Mouse (Mus musculus): ENCODE results near the gene Npdc1. TPM values are rescaled to one million over a fixed set of nuclear protein-coding genes. Genes with fewer than 3 reads are reported as not detected.

Gene Npdc1
- polyA plus RNA-seq, 1 experiment from 2014 or later: 155 TPM

GRCm38 (mm10) chr2:25371764-25372643 is 27.1 kb upstream of the Npdc1 start, which contains the start of gene Sapcd2:
TSS of gene Sapcd2 (plus strand) at chr2:25372321.
- Histone ChIP-seq H3K27me3 (ENCODE audit: insufficient read depth, poor library complexity, severe bottlenecking) (peaks cover 6% of the 10 kb centered on the region), H3K36me3 (peaks cover 29% of the 10 kb centered on the region), H3K4me3 (peak within 1 kb of the TSS; percentile 91), H3K9me3 (no peaks in the 10 kb centered on the region), H3K4me1 (replicated peaks) (peaks cover 37% of the 10 kb centered on the region), H3K27ac (peak within 1 kb of the TSS; percentile 94)
- peak; percentile 92 for DNase-seq (ENCODE audit: low spot score)
- WGBS: under 1% methylated on average over 65 of the region's 65 CpGs

- Histone ChIP-seq H3K27me3 (ENCODE audit: insufficient read depth, poor library complexity, severe bottlenecking) (peaks cover 6% of the 10 kb centered on the region), H3K9me3 (no peaks in the 10 kb centered on the region), H3K36me3 (peaks cover 37% of the 10 kb centered on the region), H3K27ac (peak overlapping the region; percentile 94), H3K4me1 (replicated peaks) (peaks cover 37% of the 10 kb centered on the region), H3K4me3 (peak overlapping the region; percentile 91)
- DNase-seq (ENCODE audit: low spot score): no peak
- WGBS: 2% methylated on average over 42 of the region's 42 CpGs
Measured at GRCm38 (mm10) chr2:25372644-25373391, 26.3 kb upstream of the Npdc1 start.

GRCm38 (mm10) chr2:25373431-25373830 is 25.7 kb upstream of the Npdc1 start:
- peak overlapping the region; percentile 91 for H3K4me3 ChIP-seq
- peaks cover 37% of the 10 kb centered on the region for H3K4me1 ChIP-seq (replicated peaks)
- DNase-seq (ENCODE audit: low spot score): no peak
- no peaks in the 10 kb centered on the region for H3K9me3 ChIP-seq
- 44% methylated on average over 2 of the region's 2 CpGs for WGBS
- H3K27me3 ChIP-seq (ENCODE audit: insufficient read depth, poor library complexity, severe bottlenecking): peaks cover 6% of the 10 kb centered on the region
- peaks cover 43% of the 10 kb centered on the region for H3K36me3 ChIP-seq
- peak overlapping the region; percentile 94; the same call in 1 of the 2 replicates for H3K27ac ChIP-seq

- Histone ChIP-seq H3K9me3 (no peaks in the 10 kb centered on the region), H3K4me1 (replicated peaks) (peaks cover 32% of the 10 kb centered on the region), H3K36me3 (peaks cover 49% of the 10 kb centered on the region), H3K27me3 (ENCODE audit: insufficient read depth, poor library complexity, severe bottlenecking) (no peaks in the 10 kb centered on the region), H3K4me3 (no peak overlapping the region), H3K27ac (no peak overlapping the region)
- DNase-seq (ENCODE audit: low spot score): peak; percentile 37
- 54% methylated on average over 4 of the region's 4 CpGs for WGBS
Measured at GRCm38 (mm10) chr2:25376589-25376988, 22.6 kb upstream of the Npdc1 start.

- no peak for DNase-seq (ENCODE audit: low spot score)
- 81% methylated on average over 5 of the region's 5 CpGs for WGBS
- H3K4me3 ChIP-seq: no peak overlapping the region
- no peaks in the 10 kb centered on the region for H3K9me3 ChIP-seq
- H3K27ac ChIP-seq: no peak overlapping the region
- no peaks in the 10 kb centered on the region for H3K4me1 ChIP-seq (replicated peaks)
- no peaks in the 10 kb centered on the region for H3K36me3 ChIP-seq
- H3K27me3 ChIP-seq (ENCODE audit: insufficient read depth, poor library complexity, severe bottlenecking): no peaks in the 10 kb centered on the region
Measured at GRCm38 (mm10) chr2:25384492-25384891, 14.7 kb upstream of the Npdc1 start.

GRCm38 (mm10) chr2:25391266-25391665 is 7.9 kb upstream of the Npdc1 start:
- 72% methylated on average over 5 of the region's 5 CpGs for WGBS
- H3K36me3 ChIP-seq: no peaks in the 10 kb centered on the region
- no peak for DNase-seq (ENCODE audit: low spot score)
- H3K4me3 ChIP-seq: no peak overlapping the region
- H3K27me3 ChIP-seq (ENCODE audit: insufficient read depth, poor library complexity, severe bottlenecking): peaks cover 25% of the 10 kb centered on the region
- no peaks in the 10 kb centered on the region for H3K9me3 ChIP-seq
- H3K4me1 ChIP-seq (replicated peaks): peaks cover 20% of the 10 kb centered on the region
- H3K27ac ChIP-seq: no peak overlapping the region

GRCm38 (mm10) chr2:25394281-25395221 is 4.6 kb upstream of the Npdc1 start:
- peaks cover 58% of the 10 kb centered on the region for H3K27me3 ChIP-seq (ENCODE audit: insufficient read depth, poor library complexity, severe bottlenecking)
- H3K4me1 ChIP-seq (replicated peaks): peaks cover 28% of the 10 kb centered on the region
- no peak overlapping the region for H3K4me3 ChIP-seq

GRCm38 (mm10) chr2:25395721-25396596 is 3.2 kb upstream of the Npdc1 start, which contains the start of gene Entpd2:
TSS of gene Entpd2 (plus strand) at chr2:25395874.
- peak; percentile 41 for DNase-seq (ENCODE audit: low spot score)
- H3K9me3 ChIP-seq: no peaks in the 10 kb centered on the region
- H3K36me3 ChIP-seq: no peaks in the 10 kb centered on the region
- WGBS: under 1% methylated on average over 57 of the region's 57 CpGs
- peaks cover 34% of the 10 kb centered on the region for H3K4me1 ChIP-seq (replicated peaks)
- H3K27me3 ChIP-seq (ENCODE audit: insufficient read depth, poor library complexity, severe bottlenecking): peaks cover 72% of the 10 kb centered on the region
- H3K27ac ChIP-seq: no peak within 1 kb of the TSS
- peak within 1 kb of the TSS; percentile 53 for H3K4me3 ChIP-seq

More at GRCm38 (mm10) chr2:25394281-25395221, 4.6 kb upstream of the Npdc1 start:
- H3K36me3 ChIP-seq: no peaks in the 10 kb centered on the region
- DNase-seq (ENCODE audit: low spot score): no peak
- no peaks in the 10 kb centered on the region for H3K9me3 ChIP-seq
- no peak overlapping the region for H3K27ac ChIP-seq
- WGBS: 34% methylated on average over 3 of the region's 3 CpGs

- WGBS: 32% methylated on average over 3 of the region's 3 CpGs
- H3K4me3 ChIP-seq: peak overlapping the region; percentile 53
- DNase-seq (ENCODE audit: low spot score): no peak
- H3K27ac ChIP-seq: no peak overlapping the region
- H3K9me3 ChIP-seq: no peaks in the 10 kb centered on the region
- peaks cover 79% of the 10 kb centered on the region for H3K27me3 ChIP-seq (ENCODE audit: insufficient read depth, poor library complexity, severe bottlenecking)
- H3K4me1 ChIP-seq (replicated peaks): peaks cover 34% of the 10 kb centered on the region
- no peaks in the 10 kb centered on the region for H3K36me3 ChIP-seq
Measured at GRCm38 (mm10) chr2:25396597-25396983, 2.6 kb upstream of the Npdc1 start.

- H3K36me3 ChIP-seq: no peaks in the 10 kb centered on the region
- no peak overlapping the region for H3K27ac ChIP-seq
- no peak for DNase-seq (ENCODE audit: low spot score)
- no peak overlapping the region for H3K4me3 ChIP-seq
- no peaks in the 10 kb centered on the region for H3K9me3 ChIP-seq
- H3K27me3 ChIP-seq (ENCODE audit: insufficient read depth, poor library complexity, severe bottlenecking): peaks cover 83% of the 10 kb centered on the region
- WGBS: 54% methylated on average over 1 of the region's 1 CpGs
- peaks cover 34% of the 10 kb centered on the region for H3K4me1 ChIP-seq (replicated peaks)
Measured at GRCm38 (mm10) chr2:25397010-25397409, 2.1 kb upstream of the Npdc1 start.

- H3K4me3 ChIP-seq: no peak overlapping the region
- H3K27ac ChIP-seq: no peak overlapping the region
- peaks cover 93% of the 10 kb centered on the region for H3K27me3 ChIP-seq (ENCODE audit: insufficient read depth, poor library complexity, severe bottlenecking)
- peaks cover 43% of the 10 kb centered on the region for H3K4me1 ChIP-seq (replicated peaks)
- DNase-seq (ENCODE audit: low spot score): no peak
- H3K36me3 ChIP-seq: no peaks in the 10 kb centered on the region
- WGBS: 94% methylated on average over 7 of the region's 7 CpGs
- no peaks in the 10 kb centered on the region for H3K9me3 ChIP-seq
Measured at GRCm38 (mm10) chr2:25398065-25398464, 1.1 kb upstream of the Npdc1 start.
